Mouse (Mus musculus): ENCODE data around the gene Col8a2. TPM values are rescaled to one million over a fixed set of nuclear protein-coding genes. Genes with fewer than 3 reads are reported as not detected.

Col8a2 gene
- total and polyA plus RNA-seq, 3 experiments = not detected

DNA sequence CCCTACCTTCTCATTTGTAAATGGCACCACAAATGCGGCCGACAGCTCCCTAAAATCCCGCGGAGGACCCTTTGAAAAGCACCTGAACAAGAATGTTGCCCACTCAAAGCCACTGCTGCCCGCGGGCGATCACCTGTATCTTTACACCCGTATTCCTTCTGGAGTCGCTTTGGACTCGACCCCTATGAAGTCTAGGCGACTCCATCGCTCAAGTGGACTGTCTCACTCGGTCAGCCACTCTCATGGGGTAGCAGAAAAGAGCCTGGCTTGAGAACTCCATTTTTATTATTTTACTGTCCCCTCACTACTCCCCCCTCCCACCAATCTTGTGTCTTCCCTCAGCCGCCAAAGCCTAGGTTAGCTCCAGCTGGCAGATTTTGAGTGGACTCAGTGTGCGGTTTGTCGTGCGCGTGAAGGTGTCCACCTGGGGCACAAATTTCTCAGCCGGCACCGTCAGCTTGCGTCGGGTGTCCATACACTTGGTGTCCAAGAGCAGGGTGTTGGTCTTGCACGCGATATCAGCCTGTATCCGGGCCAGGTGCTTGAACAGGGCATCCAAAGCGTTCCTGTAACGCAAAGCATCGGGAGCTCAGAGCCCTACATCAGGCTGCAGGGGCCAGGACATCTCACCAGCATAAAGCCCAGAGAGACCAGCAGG lies 35.4 kb downstream of the Col8a2 start:
- no peaks in the 10 kb centered on the region for H3K27me3 ChIP-seq (replicated peaks)
- no peak for TF ChIP-seq UBTF (IDR thresholded peaks at IDR 0.05; ENCODE audit: low read depth, low read length)
- TF ChIP-seq PAX5 (IDR thresholded peaks at IDR 0.05; ENCODE audit: low read length) = no peak
- no peak for TF ChIP-seq USF2 (conservative IDR thresholded peaks at IDR 0.05; ENCODE audit: low read depth, low read length)
- no peak for TF ChIP-seq MAFK (IDR thresholded peaks at IDR 0.05; ENCODE audit: insufficient replicate concordance, low read length)
- no peak for TF ChIP-seq MXI1 (IDR thresholded peaks at IDR 0.05; ENCODE audit: low read depth, low read length)
- no peak for TF ChIP-seq USF1 (IDR thresholded peaks at IDR 0.05; ENCODE audit: low read depth, low read length)
- TF ChIP-seq ZKSCAN1 (IDR thresholded peaks at IDR 0.05; ENCODE audit: borderline replicate concordance, low read depth, low read length) = no peak
- no peak for TF ChIP-seq JUN (IDR thresholded peaks at IDR 0.05; ENCODE audit: insufficient read depth, low read depth, low read length)
- TF ChIP-seq ELF1 (IDR thresholded peaks at IDR 0.05; ENCODE audit: low read depth, low read length) = no peak
- TF ChIP-seq SIN3A (IDR thresholded peaks at IDR 0.05; ENCODE audit: low read length) = no peak
- TF ChIP-seq NELFE (IDR thresholded peaks at IDR 0.05; ENCODE audit: low read depth, low read length) = no peak
- TF ChIP-seq KAT2A (IDR thresholded peaks at IDR 0.05; ENCODE audit: insufficient replicate concordance, low read length) = no peak
- TF ChIP-seq TBP (conservative IDR thresholded peaks at IDR 0.05; ENCODE audit: low read depth, low read length) = no peak
- H3K4me3 ChIP-seq (replicated peaks in 1 of 3; ENCODE audit: low read depth in 2 of 3, low read length in 2 of 3, poor library complexity in 1 of 3) = peak overlapping the region in 1 of 3 experiments; percentile 94
- no peaks in the 10 kb centered on the region for H3K9me3 ChIP-seq (replicated peaks; ENCODE audit: low read length)
- DNase-seq (ENCODE audit: extremely low read depth) = no peak
- H3K79me2 ChIP-seq (replicated peaks; ENCODE audit: control insufficient read depth, extremely low read depth, insufficient read depth, poor library complexity, severe bottlenecking) = peaks cover 14% of the 10 kb centered on the region
- no peak overlapping the region for H3K27ac ChIP-seq (ENCODE audit: insufficient read depth, low read depth)
- peaks cover 15 to 36% of the 10 kb centered on the region in 2 experiments for H3K36me3 ChIP-seq (replicated peaks in 1 of 2; ENCODE audit: control insufficient read depth in 1 of 2, insufficient read depth in 1 of 2, low read length in 1 of 2)
- no peak overlapping the region for H3K9ac ChIP-seq (ENCODE audit: insufficient read depth, low read depth)
- in situ Hi-C loops (cut with MboI; ENCODE audit: low pct_ligation_motif_present, low pct_unique_long_range_greater_than_20kb, low sequenced_read_pairs) (no loop called here), dilution Hi-C loops (cut with MboI; ENCODE audit: extremely low pct_ligation_motif_present, extremely low pct_unique_long_range_greater_than_20kb, low sequenced_read_pairs) (no loop called here)
- H3K4me2 ChIP-seq (ENCODE audit: insufficient read depth, low read depth, poor library complexity, severe bottlenecking) = peak overlapping the region; percentile 17; the same call in 1 of the 2 replicates
- H3K4me1 ChIP-seq (ENCODE audit: control insufficient read depth in 1 of 2, insufficient read depth in 2 of 2) = peaks cover 4 to 17% of the 10 kb centered on the region in 2 experiments; a peak in 3 of 4 replicates

DNA sequence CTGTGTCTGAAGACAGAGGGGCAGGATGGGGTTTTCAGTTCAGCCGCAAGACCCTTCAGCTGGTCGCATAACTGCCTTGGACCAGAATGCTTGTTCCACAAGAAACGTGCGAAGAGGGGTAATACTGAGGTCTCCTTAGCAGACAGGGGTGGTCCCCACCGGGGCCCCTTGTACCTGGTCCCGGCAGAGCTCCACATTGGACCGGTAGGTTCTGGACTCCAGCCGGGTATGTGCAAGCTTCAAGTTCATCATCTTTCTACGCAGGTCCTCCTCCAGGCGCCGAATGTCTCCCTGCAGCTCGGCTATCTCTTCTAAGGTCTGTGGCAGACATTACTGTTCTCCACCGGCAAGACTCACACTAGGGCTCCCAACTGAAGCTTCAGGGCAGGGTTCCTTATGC lies 36.1 kb downstream of the Col8a2 start:
- H3K4me2 ChIP-seq (ENCODE audit: insufficient read depth, low read depth, poor library complexity, severe bottlenecking) = no peak overlapping the region
- peaks cover 4 to 17% of the 10 kb centered on the region in 2 experiments; a peak in 3 of 4 replicates for H3K4me1 ChIP-seq (ENCODE audit: control insufficient read depth in 1 of 2, insufficient read depth in 2 of 2)
- in situ Hi-C loops (cut with MboI; ENCODE audit: low pct_ligation_motif_present, low pct_unique_long_range_greater_than_20kb, low sequenced_read_pairs) = no loop called here
- peaks cover 14% of the 10 kb centered on the region for H3K79me2 ChIP-seq (replicated peaks; ENCODE audit: control insufficient read depth, extremely low read depth, insufficient read depth, poor library complexity, severe bottlenecking)
- no peak overlapping the region for H3K9ac ChIP-seq (ENCODE audit: insufficient read depth, low read depth)
- no peaks in the 10 kb centered on the region for H3K9me3 ChIP-seq (replicated peaks; ENCODE audit: low read length)
- dilution Hi-C loops (cut with MboI; ENCODE audit: extremely low pct_ligation_motif_present, extremely low pct_unique_long_range_greater_than_20kb, low sequenced_read_pairs) = no loop called here
- DNase-seq (ENCODE audit: extremely low read depth) = no peak
- H3K27ac ChIP-seq (ENCODE audit: insufficient read depth, low read depth) = no peak overlapping the region
- TF ChIP-seq ZMIZ1 (IDR thresholded peaks at IDR 0.05; ENCODE audit: low read depth, low read length) (no peak), ZNF384 (IDR thresholded peaks at IDR 0.05; ENCODE audit: low read depth, low read length) (no peak), SMC3 (IDR thresholded peaks at IDR 0.05; ENCODE audit: low read depth, low read length) (no peak)
- H3K27me3 ChIP-seq (replicated peaks) = no peaks in the 10 kb centered on the region
- no peak overlapping the region for H3K4me3 ChIP-seq (replicated peaks in 1 of 3; ENCODE audit: low read depth in 2 of 3, low read length in 2 of 3, poor library complexity in 1 of 3)
- peaks cover 8 to 30% of the 10 kb centered on the region in 2 experiments for H3K36me3 ChIP-seq (replicated peaks in 1 of 2; ENCODE audit: control insufficient read depth in 1 of 2, insufficient read depth in 1 of 2, low read length in 1 of 2)

Measured in CH12.LX (cell line).